Mouse (Mus musculus) 3134 (cell line): Measurements from ENCODE around the gene Arl10.

ENCODE experiments used
- DNase-seq: peaks from one replicate; pipeline ENCODE4 v3.0.0-alpha.2; 2011; ENCODE audit warnings: low spot score; ENCODE audit not compliant: insufficient read length; ENCODE audit errors: extremely low read depth

The Arl10 gene

GRCm38 (mm10) chr13:54574854-54575481 lies at the start of gene Arl10:
Gene Arl10 (plus strand): TSS chr13:54575015.
- DNase-seq = peak; percentile 86

GRCm38 (mm10) chr13:54527140-54527539 lies 47.7 kb upstream of the Arl10 start:
- DNase-seq = peak; percentile 50

GRCm38 (mm10) chr13:54532134-54532533 lies 42.7 kb upstream of the Arl10 start:
- no peak for DNase-seq

GRCm38 (mm10) chr13:54548036-54548435 lies 26.8 kb upstream of the Arl10 start:
- no peak for DNase-seq

GRCm38 (mm10) chr13:54556176-54556575 lies 18.6 kb upstream of the Arl10 start:
- DNase-seq = no peak

- DNase-seq = no peak
Measured at GRCm38 (mm10) chr13:54556796-54557195, 18.0 kb upstream of the Arl10 start.

- no peak for DNase-seq
Measured at GRCm38 (mm10) chr13:54557652-54558051, 17.2 kb upstream of the Arl10 start.

- DNase-seq = no peak
Measured at GRCm38 (mm10) chr13:54559656-54560055, 15.2 kb upstream of the Arl10 start.

- no peak for DNase-seq
Measured at GRCm38 (mm10) chr13:54560608-54561007, 14.2 kb upstream of the Arl10 start.

- no peak for DNase-seq
Measured at GRCm38 (mm10) chr13:54562562-54562961, 12.3 kb upstream of the Arl10 start.

GRCm38 (mm10) chr13:54564232-54565200 lies 10.3 kb upstream of the Arl10 start:
- no peak for DNase-seq

- DNase-seq = peak; percentile 81
Measured at GRCm38 (mm10) chr13:54565201-54565581, 9.6 kb upstream of the Arl10 start, which contains the start of gene 4833439L19Rik. Gene 4833439L19Rik (minus strand): TSS chr13:54565435.

GRCm38 (mm10) chr13:54565594-54566345 lies 9.0 kb upstream of the Arl10 start:
- DNase-seq = no peak

GRCm38 (mm10) chr13:54568380-54568779 lies 6.4 kb upstream of the Arl10 start:
- no peak for DNase-seq

GRCm38 (mm10) chr13:54569282-54569681 lies 5.5 kb upstream of the Arl10 start:
- no peak for DNase-seq

- DNase-seq = no peak
Measured at GRCm38 (mm10) chr13:54570736-54571135, 4.1 kb upstream of the Arl10 start.

GRCm38 (mm10) chr13:54571637-54572036 lies 3.2 kb upstream of the Arl10 start:
- DNase-seq = no peak

GRCm38 (mm10) chr13:54572621-54573020 lies 2.2 kb upstream of the Arl10 start:
- DNase-seq = no peak

GRCm38 (mm10) chr13:54575489-54575888 lies 674 bp downstream of the Arl10 start:
- DNase-seq = no peak

GRCm38 (mm10) chr13:54577652-54578507 lies 3.1 kb downstream of the Arl10 start:
- no peak for DNase-seq
